Mouse (Mus musculus): ENCODE results near the gene Relch. TPM values are rescaled to one million over a fixed set of nuclear protein-coding genes. Genes with fewer than 3 reads are reported as not detected.
"Not testable (repeated sequence)": the region's sequence is repeated elsewhere in the genome, so short reads cannot be mapped to it uniquely, and the experiment has no call there.

Relch gene
- polyA plus RNA-seq, 1 experiment from 2014 or later: 16.3 TPM

DNA sequence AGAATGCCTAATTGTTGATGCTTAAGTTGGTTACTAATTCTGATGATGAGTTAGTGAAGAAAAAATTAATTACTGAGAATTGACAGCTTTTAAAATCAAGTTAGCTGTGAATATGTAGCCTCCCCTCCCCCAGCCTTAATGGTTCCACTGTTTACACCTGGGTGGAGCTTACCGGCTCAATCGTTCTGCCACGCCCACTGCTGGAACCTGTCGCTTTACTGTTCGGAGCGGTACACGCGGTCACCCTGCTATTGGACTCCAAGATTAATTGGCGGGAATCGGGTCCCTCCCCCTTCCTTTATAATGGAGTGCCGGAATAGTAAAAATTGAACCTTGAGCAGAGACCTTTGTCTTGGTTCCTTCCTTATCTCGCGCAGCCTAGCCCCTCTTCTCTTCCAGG is 65.6 kb downstream of the Relch start:
- not testable (repeated sequence) for H3K9ac ChIP-seq (ENCODE audit: low read length); H3K36me3 ChIP-seq (ENCODE audit: control insufficient read depth, insufficient read depth); ATAC-seq (replicated peaks; ENCODE audit: extremely low read depth, insufficient read depth, low FRiP score); H3K4me3 ChIP-seq (ENCODE audit: low read length); H3K4me2 ChIP-seq (ENCODE audit: low read depth, low read length); H3K27ac ChIP-seq (ENCODE audit: low read length); H3K9me3 ChIP-seq (replicated peaks; ENCODE audit: control insufficient read depth, low read length); H3K27me3 ChIP-seq (ENCODE audit: control insufficient read depth, insufficient read depth, low read length); H3K4me1 ChIP-seq (ENCODE audit: control insufficient read depth, insufficient read depth, low read length)
- 92% methylated on average over 12 of the region's 13 CpGs for WGBS

DNA sequence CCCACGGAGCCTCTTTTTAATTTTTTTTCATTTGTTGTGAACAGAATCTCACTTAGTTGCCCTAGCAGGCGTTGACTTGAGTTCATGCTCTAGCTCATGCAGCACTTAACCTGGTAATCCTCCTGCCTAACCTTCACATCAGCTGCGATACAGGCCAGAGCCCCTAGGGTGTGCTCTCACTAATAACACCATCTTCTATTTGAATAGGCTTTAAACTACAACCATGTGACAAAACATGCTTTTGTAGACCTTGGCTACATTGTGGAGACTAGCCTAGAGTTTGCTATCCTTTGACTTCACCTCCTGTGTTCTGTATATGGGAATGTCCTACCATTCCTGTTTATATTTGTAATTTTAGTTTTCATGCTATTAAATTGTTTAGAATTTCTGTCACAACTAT is 71.7 kb downstream of the Relch start:
- 73% methylated on average over 3 of the region's 3 CpGs for WGBS
- Histone ChIP-seq H3K27me3 (ENCODE audit: control insufficient read depth, insufficient read depth, low read length) (no peaks in the 10 kb centered on the region), H3K36me3 (ENCODE audit: control insufficient read depth, insufficient read depth) (peaks cover 11% of the 10 kb centered on the region; the same call in 1 of the 2 replicates), H3K4me1 (ENCODE audit: control insufficient read depth, insufficient read depth, low read length) (no peaks in the 10 kb centered on the region), H3K4me3 (ENCODE audit: low read length) (no peak overlapping the region), H3K9ac (ENCODE audit: low read length) (no peak overlapping the region), H3K4me2 (ENCODE audit: low read depth, low read length) (no peak overlapping the region), H3K27ac (ENCODE audit: low read length) (no peak overlapping the region), H3K9me3 (replicated peaks; ENCODE audit: control insufficient read depth, low read length) (no peaks in the 10 kb centered on the region)
- ATAC-seq (replicated peaks; ENCODE audit: extremely low read depth, insufficient read depth, low FRiP score): no peak

DNA sequence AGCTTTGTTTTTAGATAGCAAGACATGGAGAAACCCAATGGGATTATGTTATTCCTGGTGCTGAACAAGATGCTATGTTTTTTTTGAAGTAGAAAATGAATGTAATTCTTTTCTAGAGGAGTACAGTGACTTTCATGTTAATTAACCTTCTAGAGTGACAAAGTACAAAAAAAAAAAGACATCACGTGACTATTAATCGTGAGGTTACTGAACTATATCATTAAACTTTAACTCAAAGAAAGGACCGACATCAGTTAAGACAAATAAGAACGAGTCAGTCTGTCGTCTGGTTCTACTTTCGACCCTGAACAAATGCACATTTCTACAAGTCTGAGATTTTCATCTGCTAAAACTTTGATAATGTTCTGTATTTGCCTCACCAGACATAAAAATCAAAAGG is 74.7 kb downstream of the Relch start:
- H3K27ac ChIP-seq (ENCODE audit: low read length): no peak overlapping the region
- no peak overlapping the region for H3K9ac ChIP-seq (ENCODE audit: low read length)
- no peaks in the 10 kb centered on the region for H3K4me1 ChIP-seq (ENCODE audit: control insufficient read depth, insufficient read depth, low read length)
- H3K9me3 ChIP-seq (replicated peaks; ENCODE audit: control insufficient read depth, low read length): no peaks in the 10 kb centered on the region
- H3K27me3 ChIP-seq (ENCODE audit: control insufficient read depth, insufficient read depth, low read length): no peaks in the 10 kb centered on the region
- no peak overlapping the region for H3K4me3 ChIP-seq (ENCODE audit: low read length)
- H3K36me3 ChIP-seq (ENCODE audit: control insufficient read depth, insufficient read depth): peaks cover 24% of the 10 kb centered on the region
- no peak overlapping the region for H3K4me2 ChIP-seq (ENCODE audit: low read depth, low read length)
- ATAC-seq (replicated peaks; ENCODE audit: extremely low read depth, insufficient read depth, low FRiP score): no peak
- 94% methylated on average over 6 of the region's 6 CpGs for WGBS

DNA sequence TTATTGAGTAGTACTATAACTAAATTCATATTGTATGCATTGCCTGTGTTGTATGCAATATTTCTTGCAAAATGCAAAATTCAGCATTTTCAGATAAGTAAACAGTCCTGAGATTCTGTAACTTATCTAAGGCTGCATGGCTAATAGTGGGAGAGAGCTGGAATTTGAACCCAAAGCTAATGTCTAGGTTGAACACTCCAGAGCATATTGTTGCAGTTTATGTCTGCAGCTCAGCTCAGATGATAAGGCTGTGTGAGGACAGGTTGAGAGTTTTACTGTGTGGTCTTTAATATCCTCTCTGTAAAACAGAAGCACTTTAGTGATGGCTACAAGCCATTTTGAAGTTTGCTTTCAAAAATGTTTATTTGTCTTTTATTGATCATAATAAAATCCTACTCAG is 75.8 kb downstream of the Relch start:
- Histone ChIP-seq H3K27ac (ENCODE audit: low read length) (no peak overlapping the region), H3K27me3 (ENCODE audit: control insufficient read depth, insufficient read depth, low read length) (no peaks in the 10 kb centered on the region), H3K9ac (ENCODE audit: low read length) (no peak overlapping the region), H3K4me3 (ENCODE audit: low read length) (no peak overlapping the region), H3K4me1 (ENCODE audit: control insufficient read depth, insufficient read depth, low read length) (no peaks in the 10 kb centered on the region), H3K4me2 (ENCODE audit: low read depth, low read length) (no peak overlapping the region), H3K36me3 (ENCODE audit: control insufficient read depth, insufficient read depth) (peaks cover 32% of the 10 kb centered on the region), H3K9me3 (replicated peaks; ENCODE audit: control insufficient read depth, low read length) (no peaks in the 10 kb centered on the region)
- ATAC-seq (replicated peaks; ENCODE audit: extremely low read depth, insufficient read depth, low FRiP score): no peak

DNA sequence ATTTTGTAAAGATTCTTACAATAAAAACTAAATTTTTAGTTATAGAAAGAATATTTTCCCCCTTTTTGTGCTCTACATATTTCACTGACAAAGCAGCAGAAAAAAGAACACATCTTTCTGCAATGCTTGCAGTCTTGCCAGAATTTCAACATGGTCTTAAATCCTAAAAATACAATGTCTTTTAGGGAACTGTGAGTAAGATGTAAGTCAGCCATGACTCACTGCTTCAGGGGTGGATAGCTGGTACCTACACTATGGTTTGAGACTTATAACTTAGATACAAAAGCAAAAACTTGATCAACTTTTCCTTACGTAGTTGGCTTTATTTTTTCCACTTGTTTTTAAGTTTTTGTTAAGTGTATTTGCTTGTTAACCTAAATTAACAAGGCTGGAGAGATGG is 78.8 kb downstream of the Relch start:
- H3K36me3 ChIP-seq (ENCODE audit: control insufficient read depth, insufficient read depth): peaks cover 39% of the 10 kb centered on the region
- H3K27ac ChIP-seq (ENCODE audit: low read length): no peak overlapping the region
- no peaks in the 10 kb centered on the region for H3K4me1 ChIP-seq (ENCODE audit: control insufficient read depth, insufficient read depth, low read length)
- no peaks in the 10 kb centered on the region for H3K27me3 ChIP-seq (ENCODE audit: control insufficient read depth, insufficient read depth, low read length)
- ATAC-seq (replicated peaks; ENCODE audit: extremely low read depth, insufficient read depth, low FRiP score): no peak
- 90% methylated on average over 1 of the region's 1 CpGs for WGBS
- H3K9me3 ChIP-seq (replicated peaks; ENCODE audit: control insufficient read depth, low read length): no peaks in the 10 kb centered on the region
- H3K9ac ChIP-seq (ENCODE audit: low read length): no peak overlapping the region
- no peak overlapping the region for H3K4me3 ChIP-seq (ENCODE audit: low read length)
- H3K4me2 ChIP-seq (ENCODE audit: low read depth, low read length): no peak overlapping the region

DNA sequence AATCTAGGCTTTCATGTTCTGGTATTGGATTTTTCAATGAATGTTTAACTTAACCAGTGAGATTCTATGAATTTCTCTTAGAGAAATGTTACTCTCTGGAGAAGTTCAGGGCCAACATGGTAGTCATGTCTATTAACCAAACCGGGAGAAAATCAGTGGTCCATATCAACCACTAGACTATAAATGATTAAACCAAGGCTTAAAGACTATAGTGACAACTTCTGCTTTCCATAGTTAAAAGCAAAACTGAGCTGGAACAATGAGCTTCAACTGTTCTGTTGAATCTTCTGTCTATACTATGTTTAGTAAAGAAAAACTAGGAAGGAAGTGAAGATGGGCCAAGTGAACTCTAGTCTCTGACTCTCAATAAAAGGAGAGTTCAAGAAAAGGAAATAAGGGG is 82.8 kb downstream of the Relch start:
- Histone ChIP-seq H3K9ac (ENCODE audit: low read length) (no peak overlapping the region), H3K4me3 (ENCODE audit: low read length) (no peak overlapping the region), H3K9me3 (replicated peaks; ENCODE audit: control insufficient read depth, low read length) (no peaks in the 10 kb centered on the region), H3K27ac (ENCODE audit: low read length) (no peak overlapping the region), H3K36me3 (ENCODE audit: control insufficient read depth, insufficient read depth) (peaks cover 29% of the 10 kb centered on the region), H3K27me3 (ENCODE audit: control insufficient read depth, insufficient read depth, low read length) (no peaks in the 10 kb centered on the region), H3K4me2 (ENCODE audit: low read depth, low read length) (no peak overlapping the region), H3K4me1 (ENCODE audit: control insufficient read depth, insufficient read depth, low read length) (no peaks in the 10 kb centered on the region)
- ATAC-seq (replicated peaks; ENCODE audit: extremely low read depth, insufficient read depth, low FRiP score): no peak
- WGBS: 93% methylated on average over 1 of the region's 1 CpGs

DNA sequence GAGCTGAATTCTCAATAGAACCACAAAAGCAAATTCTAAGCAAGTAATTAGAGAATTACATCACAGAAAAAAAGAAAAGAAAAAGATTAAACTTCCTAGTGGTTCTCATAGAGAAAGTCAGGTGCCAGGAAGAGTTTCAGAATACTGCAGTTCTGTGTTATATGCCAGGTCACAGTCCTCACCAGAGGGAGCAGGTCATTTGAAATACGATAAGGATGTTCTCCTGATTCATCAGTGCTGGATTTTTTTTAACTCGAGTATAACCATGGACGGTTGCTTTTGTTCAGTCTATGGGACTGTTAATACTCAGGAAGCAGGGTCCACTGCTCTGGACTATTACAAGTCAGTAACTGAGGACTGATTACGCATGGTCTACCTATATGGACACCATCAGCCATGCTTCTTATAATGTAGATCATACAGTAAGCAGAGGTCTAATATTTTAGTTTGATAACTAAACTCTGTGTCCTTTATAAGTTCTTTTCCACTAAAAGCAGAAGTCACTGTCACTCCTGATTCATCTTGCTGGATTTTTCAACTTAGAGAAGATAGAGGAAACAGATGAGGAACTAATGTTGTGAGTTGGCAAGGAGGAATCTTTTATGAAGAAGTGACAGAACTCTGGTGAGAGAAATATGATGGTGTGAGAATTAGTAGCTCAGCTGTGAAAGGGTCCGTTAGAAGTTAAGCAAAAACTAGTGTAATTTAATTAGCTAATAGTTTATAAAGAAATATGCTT is 83.4 kb downstream of the Relch start:
- Histone ChIP-seq H3K4me2 (ENCODE audit: low read depth, low read length) (no peak overlapping the region), H3K36me3 (ENCODE audit: control insufficient read depth, insufficient read depth) (peaks cover 23% of the 10 kb centered on the region), H3K4me1 (ENCODE audit: control insufficient read depth, insufficient read depth, low read length) (no peaks in the 10 kb centered on the region), H3K4me3 (ENCODE audit: low read length) (no peak overlapping the region), H3K9ac (ENCODE audit: low read length) (no peak overlapping the region), H3K27ac (ENCODE audit: low read length) (no peak overlapping the region), H3K9me3 (replicated peaks; ENCODE audit: control insufficient read depth, low read length) (no peaks in the 10 kb centered on the region), H3K27me3 (ENCODE audit: control insufficient read depth, insufficient read depth, low read length) (no peaks in the 10 kb centered on the region)
- no peak for ATAC-seq (replicated peaks; ENCODE audit: extremely low read depth, insufficient read depth, low FRiP score)
- 81% methylated on average over 5 of the region's 5 CpGs for WGBS

DNA sequence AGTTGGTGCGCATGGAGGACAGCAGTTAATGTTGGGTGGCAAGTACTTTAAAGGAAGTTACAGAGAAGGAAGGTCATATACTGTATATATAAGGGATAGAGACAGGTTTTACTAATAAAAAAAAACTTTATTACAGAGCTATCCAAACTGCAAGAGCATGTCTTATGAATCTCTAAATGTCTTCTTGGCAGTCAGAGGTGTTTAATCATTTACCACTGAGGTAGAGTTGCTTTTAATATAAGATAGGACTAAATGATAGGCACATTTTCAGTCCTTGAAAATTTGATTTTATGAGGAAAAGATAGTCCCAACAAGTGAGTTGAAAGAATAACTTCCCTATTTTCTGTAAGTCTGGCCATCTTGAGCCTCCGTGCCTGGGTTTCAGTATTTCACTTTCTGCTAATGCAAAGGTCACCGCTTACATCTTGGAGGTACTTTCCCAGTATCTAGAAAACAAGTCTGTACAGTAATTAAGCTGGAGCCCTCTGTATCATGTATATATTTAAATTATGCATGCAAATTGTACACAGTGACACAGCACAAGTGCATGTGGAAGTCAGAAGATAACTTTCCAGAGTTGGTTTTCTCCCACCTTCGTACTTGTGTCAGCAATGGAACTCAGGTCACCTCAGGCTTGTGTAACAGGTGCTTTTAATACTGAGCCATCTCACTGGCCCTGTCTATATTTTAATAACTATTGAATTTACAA is 84.6 kb downstream of the Relch start:
- Histone ChIP-seq H3K27me3 (ENCODE audit: control insufficient read depth, insufficient read depth, low read length) (no peaks in the 10 kb centered on the region), H3K4me3 (ENCODE audit: low read length) (no peak overlapping the region), H3K4me1 (ENCODE audit: control insufficient read depth, insufficient read depth, low read length) (no peaks in the 10 kb centered on the region), H3K9ac (ENCODE audit: low read length) (no peak overlapping the region), H3K4me2 (ENCODE audit: low read depth, low read length) (no peak overlapping the region), H3K9me3 (replicated peaks; ENCODE audit: control insufficient read depth, low read length) (no peaks in the 10 kb centered on the region), H3K27ac (ENCODE audit: low read length) (no peak overlapping the region), H3K36me3 (ENCODE audit: control insufficient read depth, insufficient read depth) (peaks cover 20% of the 10 kb centered on the region)
- no peak for ATAC-seq (replicated peaks; ENCODE audit: extremely low read depth, insufficient read depth, low FRiP score)
- 94% methylated on average over 4 of the region's 4 CpGs for WGBS

DNA sequence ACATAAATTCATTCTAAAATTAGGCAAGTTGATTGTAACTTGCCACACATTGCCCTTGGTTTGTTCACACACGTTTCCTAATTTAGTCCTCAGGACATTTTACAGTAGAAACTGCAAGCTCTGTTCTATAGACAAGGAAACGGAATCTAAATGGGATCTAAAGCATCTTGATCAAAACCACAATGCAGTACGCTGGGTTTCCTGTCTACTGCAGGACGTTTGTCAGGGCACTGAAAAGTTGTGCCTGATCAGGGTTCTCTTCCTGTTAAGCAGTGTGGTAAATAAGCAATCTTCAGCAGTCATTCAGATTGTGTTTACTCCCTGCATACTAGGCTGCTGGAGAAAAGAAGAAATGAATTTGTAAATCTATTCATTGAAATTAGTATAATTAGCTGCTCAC is 88.5 kb downstream of the Relch start:
- no peak for ATAC-seq (replicated peaks; ENCODE audit: extremely low read depth, insufficient read depth, low FRiP score)
- no peak overlapping the region for H3K4me2 ChIP-seq (ENCODE audit: low read depth, low read length)
- H3K27me3 ChIP-seq (ENCODE audit: control insufficient read depth, insufficient read depth, low read length): no peaks in the 10 kb centered on the region
- no peaks in the 10 kb centered on the region for H3K4me1 ChIP-seq (ENCODE audit: control insufficient read depth, insufficient read depth, low read length)
- no peak overlapping the region for H3K27ac ChIP-seq (ENCODE audit: low read length)
- H3K9ac ChIP-seq (ENCODE audit: low read length): no peak overlapping the region
- no peak overlapping the region for H3K4me3 ChIP-seq (ENCODE audit: low read length)
- H3K36me3 ChIP-seq (ENCODE audit: control insufficient read depth, insufficient read depth): peaks cover 10% of the 10 kb centered on the region
- no peaks in the 10 kb centered on the region for H3K9me3 ChIP-seq (replicated peaks; ENCODE audit: control insufficient read depth, low read length)
- 66% methylated on average over 4 of the region's 4 CpGs for WGBS
